Mouse (Mus musculus): ENCODE measurements around the gene Adam11. TPM values are rescaled to one million over a fixed set of nuclear protein-coding genes. Genes with fewer than 3 reads are reported as not detected.

The Adam11 gene
- polyA plus RNA-seq, 1 experiment from 2014 or later: 8.8 TPM

- Histone ChIP-seq H3K27ac (ENCODE audit: low read length) (no peak overlapping the region), H3K9ac (replicated peaks; ENCODE audit: low read length) (no peak overlapping the region), H3K36me3 (ENCODE audit: insufficient read depth, low read length) (no peaks in the 10 kb centered on the region), H3K4me1 (ENCODE audit: insufficient read depth, low read length) (peaks cover 7% of the 10 kb centered on the region; the same call in 1 of the 2 replicates), H3K4me2 (replicated peaks; ENCODE audit: low read depth, low read length) (no peak overlapping the region), H3K4me3 (ENCODE audit: low read length) (no peak overlapping the region), H3K9me3 (ENCODE audit: low read length) (no peaks in the 10 kb centered on the region), H3K27me3 (ENCODE audit: insufficient read depth, low read length) (0 out of 2 replicates have a peak, but pooled peaks cover 3% of the 10 kb centered on the region)
- WGBS: 85% methylated on average over 3 of the region's 3 CpGs
- ATAC-seq (ENCODE audit: low FRiP score, low TSS enrichment): no peak
Observed at GRCm38 (mm10) chr11:102738046-102738445, 23.2 kb upstream of the Adam11 start.

DNA sequence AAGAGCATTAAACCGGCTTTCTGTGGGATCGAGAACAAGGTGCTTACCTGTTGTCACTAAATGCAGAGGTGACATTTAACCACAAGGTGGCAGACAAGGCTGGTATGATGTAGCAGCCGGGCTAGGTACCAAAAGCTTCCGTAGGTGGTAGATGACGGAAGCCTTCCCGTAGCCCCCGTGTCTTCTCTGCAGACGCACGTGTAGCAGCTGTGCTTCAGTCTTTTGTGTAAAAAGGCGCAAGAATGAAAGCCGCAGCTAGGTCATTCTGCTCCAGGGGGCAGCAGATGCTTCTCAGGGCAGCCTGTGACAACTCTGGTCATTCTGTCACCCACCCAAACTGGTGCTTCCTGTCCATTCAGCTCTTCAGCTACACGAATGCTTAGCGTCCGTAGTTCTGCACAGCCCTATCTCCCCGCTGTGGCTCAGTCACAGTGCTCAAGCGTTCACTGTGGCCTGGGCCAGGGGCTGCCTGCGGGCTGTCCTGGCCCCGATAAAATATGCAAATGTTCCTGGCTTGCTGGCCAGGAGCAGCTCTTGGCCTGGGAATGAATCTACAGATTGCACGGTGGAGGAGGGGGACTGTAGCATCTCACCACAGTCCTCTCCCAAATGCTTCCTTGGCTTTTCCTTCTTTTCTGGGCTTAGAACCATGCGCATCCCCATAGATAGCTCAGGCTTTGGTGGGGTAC lies 21.8 kb upstream of the Adam11 start:
- Histone ChIP-seq H3K4me2 (replicated peaks; ENCODE audit: low read depth, low read length) (peak overlapping the region; percentile 61), H3K9me3 (ENCODE audit: low read length) (no peaks in the 10 kb centered on the region), H3K27ac (ENCODE audit: low read length) (no peak overlapping the region), H3K9ac (replicated peaks; ENCODE audit: low read length) (peak overlapping the region; percentile 49), H3K4me3 (ENCODE audit: low read length) (peak overlapping the region; percentile 37), H3K27me3 (ENCODE audit: insufficient read depth, low read length) (0 out of 2 replicates have a peak, but pooled peaks cover 3% of the 10 kb centered on the region), H3K4me1 (ENCODE audit: insufficient read depth, low read length) (peaks cover 7% of the 10 kb centered on the region; the same call in 1 of the 2 replicates), H3K36me3 (ENCODE audit: insufficient read depth, low read length) (no peaks in the 10 kb centered on the region)
- 0 out of 2 replicates have a peak, but pooled peaks have one; percentile 51 for ATAC-seq (ENCODE audit: low FRiP score, low TSS enrichment)
- WGBS: 5% methylated on average over 20 of the region's 20 CpGs

GRCm38 (mm10) chr11:102740634-102741033 lies 20.6 kb upstream of the Adam11 start:
- Histone ChIP-seq H3K4me2 (replicated peaks; ENCODE audit: low read depth, low read length) (no peak overlapping the region), H3K4me3 (ENCODE audit: low read length) (no peak overlapping the region), H3K4me1 (ENCODE audit: insufficient read depth, low read length) (peaks cover 7% of the 10 kb centered on the region; the same call in 1 of the 2 replicates), H3K27me3 (ENCODE audit: insufficient read depth, low read length) (0 out of 2 replicates have a peak, but pooled peaks cover 3% of the 10 kb centered on the region), H3K27ac (ENCODE audit: low read length) (no peak overlapping the region), H3K9me3 (ENCODE audit: low read length) (no peaks in the 10 kb centered on the region), H3K9ac (replicated peaks; ENCODE audit: low read length) (no peak overlapping the region), H3K36me3 (ENCODE audit: insufficient read depth, low read length) (no peaks in the 10 kb centered on the region)
- ATAC-seq (ENCODE audit: low FRiP score, low TSS enrichment): no peak
- WGBS: 48% methylated on average over 11 of the region's 11 CpGs

- Histone ChIP-seq H3K27me3 (ENCODE audit: insufficient read depth, low read length) (0 out of 2 replicates have a peak, but pooled peaks cover 3% of the 10 kb centered on the region), H3K9me3 (ENCODE audit: low read length) (no peaks in the 10 kb centered on the region), H3K4me3 (ENCODE audit: low read length) (peak overlapping the region; percentile 11; the same call in 1 of the 2 replicates), H3K9ac (replicated peaks; ENCODE audit: low read length) (0 out of 2 replicates have a peak overlapping the region, but pooled peaks have one; percentile 26), H3K4me1 (ENCODE audit: insufficient read depth, low read length) (peaks cover 7% of the 10 kb centered on the region; the same call in 1 of the 2 replicates), H3K27ac (ENCODE audit: low read length) (no peak overlapping the region), H3K36me3 (ENCODE audit: insufficient read depth, low read length) (no peaks in the 10 kb centered on the region), H3K4me2 (replicated peaks; ENCODE audit: low read depth, low read length) (peak overlapping the region; percentile 41)
- WGBS: 15% methylated on average over 22 of the region's 22 CpGs
- no peak for ATAC-seq (ENCODE audit: low FRiP score, low TSS enrichment)
Observed at GRCm38 (mm10) chr11:102741129-102741950, 19.9 kb upstream of the Adam11 start.

DNA sequence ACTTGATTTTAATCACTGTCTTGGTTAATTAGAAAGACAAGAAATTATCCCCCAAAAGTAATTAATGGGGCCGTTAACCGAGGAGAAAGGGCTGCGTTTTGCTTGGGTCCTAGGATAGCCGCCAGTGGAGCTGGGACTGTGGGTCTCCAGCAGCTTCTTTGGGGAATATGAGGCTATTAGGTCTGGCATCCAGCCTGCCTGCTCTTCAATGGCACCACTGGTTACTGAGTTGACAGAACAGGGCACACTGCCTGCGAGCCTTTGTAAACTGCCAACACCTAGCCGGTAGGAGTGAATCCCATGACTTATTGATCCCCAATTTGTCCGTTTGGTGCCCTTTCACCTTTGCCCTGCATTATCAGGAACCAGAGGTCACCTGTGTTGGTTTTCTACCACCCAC lies 19.2 kb upstream of the Adam11 start:
- no peak for ATAC-seq (ENCODE audit: low FRiP score, low TSS enrichment)

GRCm38 (mm10) chr11:102742843-102743242 lies 18.4 kb upstream of the Adam11 start:
- Histone ChIP-seq H3K4me1 (ENCODE audit: insufficient read depth, low read length) (peaks cover 7% of the 10 kb centered on the region; the same call in 1 of the 2 replicates), H3K4me2 (replicated peaks; ENCODE audit: low read depth, low read length) (no peak overlapping the region), H3K27ac (ENCODE audit: low read length) (no peak overlapping the region), H3K9ac (replicated peaks; ENCODE audit: low read length) (no peak overlapping the region), H3K4me3 (ENCODE audit: low read length) (no peak overlapping the region), H3K36me3 (ENCODE audit: insufficient read depth, low read length) (no peaks in the 10 kb centered on the region), H3K9me3 (ENCODE audit: low read length) (no peaks in the 10 kb centered on the region), H3K27me3 (ENCODE audit: insufficient read depth, low read length) (0 out of 2 replicates have a peak, but pooled peaks cover 3% of the 10 kb centered on the region)
- ATAC-seq (ENCODE audit: low FRiP score, low TSS enrichment): no peak
- WGBS: 89% methylated on average over 5 of the region's 5 CpGs

More for the DNA sequence above, 19.2 kb upstream of the Adam11 start:
- WGBS: 47% methylated on average over 7 of the region's 7 CpGs
- Histone ChIP-seq H3K9me3 (ENCODE audit: low read length) (no peaks in the 10 kb centered on the region), H3K4me3 (ENCODE audit: low read length) (no peak overlapping the region), H3K27me3 (ENCODE audit: insufficient read depth, low read length) (0 out of 2 replicates have a peak, but pooled peaks cover 3% of the 10 kb centered on the region), H3K4me1 (ENCODE audit: insufficient read depth, low read length) (peaks cover 7% of the 10 kb centered on the region; the same call in 1 of the 2 replicates), H3K9ac (replicated peaks; ENCODE audit: low read length) (no peak overlapping the region), H3K4me2 (replicated peaks; ENCODE audit: low read depth, low read length) (no peak overlapping the region), H3K36me3 (ENCODE audit: insufficient read depth, low read length) (no peaks in the 10 kb centered on the region), H3K27ac (ENCODE audit: low read length) (no peak overlapping the region)

DNA sequence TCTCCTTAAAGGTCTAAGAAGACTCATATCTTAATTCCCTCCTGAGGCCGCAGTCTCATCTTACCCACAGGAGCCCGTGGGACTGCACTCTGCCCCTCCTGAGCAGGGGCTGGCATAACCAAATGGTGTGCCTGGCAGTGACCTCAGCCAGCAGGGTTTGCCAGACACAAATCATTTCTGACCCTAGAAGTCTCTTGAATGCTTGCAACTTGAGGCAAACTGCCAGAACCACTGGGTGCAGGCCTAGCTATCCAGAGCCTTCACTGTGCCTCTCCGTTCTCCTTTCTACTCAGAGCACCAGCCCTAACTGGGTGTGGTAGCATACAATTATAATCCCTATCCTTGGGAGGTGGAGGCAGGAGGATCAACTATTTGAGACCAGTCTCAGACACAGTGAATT lies 16.5 kb upstream of the Adam11 start:
- WGBS: 86% methylated on average over 3 of the region's 3 CpGs
- no peaks in the 10 kb centered on the region for H3K36me3 ChIP-seq (ENCODE audit: insufficient read depth, low read length)
- H3K27me3 ChIP-seq (ENCODE audit: insufficient read depth, low read length): 0 out of 2 replicates have a peak, but pooled peaks cover 3% of the 10 kb centered on the region
- no peak overlapping the region for H3K27ac ChIP-seq (ENCODE audit: low read length)
- ATAC-seq (ENCODE audit: low FRiP score, low TSS enrichment): no peak
- H3K4me1 ChIP-seq (ENCODE audit: insufficient read depth, low read length): peaks cover 3% of the 10 kb centered on the region; the same call in 1 of the 2 replicates
- H3K4me3 ChIP-seq (ENCODE audit: low read length): no peak overlapping the region
- no peak overlapping the region for H3K9ac ChIP-seq (replicated peaks; ENCODE audit: low read length)
- no peak overlapping the region for H3K4me2 ChIP-seq (replicated peaks; ENCODE audit: low read depth, low read length)
- H3K9me3 ChIP-seq (ENCODE audit: low read length): no peaks in the 10 kb centered on the region

GRCm38 (mm10) chr11:102747866-102748265 lies 13.4 kb upstream of the Adam11 start:
- WGBS: 42% methylated on average over 1 of the region's 1 CpGs
- no peak overlapping the region for H3K4me3 ChIP-seq (ENCODE audit: low read length)
- no peaks in the 10 kb centered on the region for H3K9me3 ChIP-seq (ENCODE audit: low read length)
- no peaks in the 10 kb centered on the region for H3K27me3 ChIP-seq (ENCODE audit: insufficient read depth, low read length)
- ATAC-seq (ENCODE audit: low FRiP score, low TSS enrichment): no peak
- no peak overlapping the region for H3K4me2 ChIP-seq (replicated peaks; ENCODE audit: low read depth, low read length)
- no peak overlapping the region for H3K9ac ChIP-seq (replicated peaks; ENCODE audit: low read length)
- H3K4me1 ChIP-seq (ENCODE audit: insufficient read depth, low read length): no peaks in the 10 kb centered on the region
- no peak overlapping the region for H3K27ac ChIP-seq (ENCODE audit: low read length)
- no peaks in the 10 kb centered on the region for H3K36me3 ChIP-seq (ENCODE audit: insufficient read depth, low read length)

- H3K27me3 ChIP-seq (ENCODE audit: insufficient read depth, low read length): no peaks in the 10 kb centered on the region
- ATAC-seq (ENCODE audit: low FRiP score, low TSS enrichment): no peak
- H3K27ac ChIP-seq (ENCODE audit: low read length): no peak overlapping the region
- H3K4me2 ChIP-seq (replicated peaks; ENCODE audit: low read depth, low read length): no peak overlapping the region
- no peak overlapping the region for H3K9ac ChIP-seq (replicated peaks; ENCODE audit: low read length)
- H3K36me3 ChIP-seq (ENCODE audit: insufficient read depth, low read length): no peaks in the 10 kb centered on the region
- WGBS: 76% methylated on average over 4 of the region's 4 CpGs
- H3K4me3 ChIP-seq (ENCODE audit: low read length): no peak overlapping the region
- no peaks in the 10 kb centered on the region for H3K4me1 ChIP-seq (ENCODE audit: insufficient read depth, low read length)
- H3K9me3 ChIP-seq (ENCODE audit: low read length): no peaks in the 10 kb centered on the region
Observed at GRCm38 (mm10) chr11:102748381-102748780, 12.9 kb upstream of the Adam11 start.

Data from kidney, embryonic 16.5 days (tissue).